Mouse (Mus musculus): Measurements from ENCODE around the gene Mid1.
"Not testable (repeated sequence)": the region's sequence is repeated elsewhere in the genome, so short reads cannot be mapped to it uniquely, and the experiment has no call there.

Mid1 gene

GRCm38 (mm10) chrX:169882220-169882609 lies 197.2 kb downstream of the Mid1 start:
- DNase-seq (ENCODE audit: low read depth, low spot score), result no peak

GRCm38 (mm10) chrX:169883536-169884272 lies 198.7 kb downstream of the Mid1 start:
- DNase-seq (ENCODE audit: low read depth, low spot score), result peak; percentile 34

GRCm38 (mm10) chrX:169890541-169890940 lies 205.5 kb downstream of the Mid1 start:
- DNase-seq (ENCODE audit: low read depth, low spot score), result no peak

GRCm38 (mm10) chrX:169892100-169892499 lies 207.1 kb downstream of the Mid1 start:
- no peak for DNase-seq (ENCODE audit: low read depth, low spot score)

GRCm38 (mm10) chrX:169892631-169893030 lies 207.6 kb downstream of the Mid1 start:
- DNase-seq (ENCODE audit: low read depth, low spot score), result no peak

- no peak for DNase-seq (ENCODE audit: low read depth, low spot score)
Observed at GRCm38 (mm10) chrX:169899227-169899950, 214.4 kb downstream of the Mid1 start.

- no peak for DNase-seq (ENCODE audit: low read depth, low spot score)
Observed at GRCm38 (mm10) chrX:169902860-169903259, 217.9 kb downstream of the Mid1 start.

- DNase-seq (ENCODE audit: low read depth, low spot score), result no peak
Observed at GRCm38 (mm10) chrX:169903656-169904055, 218.7 kb downstream of the Mid1 start.

- peak; percentile 39 for DNase-seq (ENCODE audit: low read depth, low spot score)
Observed at GRCm38 (mm10) chrX:169906054-169906508, 221.1 kb downstream of the Mid1 start.

- no peak for DNase-seq (ENCODE audit: low read depth, low spot score)
Observed at GRCm38 (mm10) chrX:169909898-169910297, 224.9 kb downstream of the Mid1 start.

- DNase-seq (ENCODE audit: low read depth, low spot score), result no peak
Observed at GRCm38 (mm10) chrX:169915738-169916137, 230.7 kb downstream of the Mid1 start.

- DNase-seq (ENCODE audit: low read depth, low spot score), result no peak
Observed at GRCm38 (mm10) chrX:169922541-169922940, 237.5 kb downstream of the Mid1 start.

- DNase-seq (ENCODE audit: low read depth, low spot score), result no peak
Observed at GRCm38 (mm10) chrX:169923417-169923816, 238.4 kb downstream of the Mid1 start.

GRCm38 (mm10) chrX:169925600-169925999 lies 240.6 kb downstream of the Mid1 start:
- no peak for DNase-seq (ENCODE audit: low read depth, low spot score)

GRCm38 (mm10) chrX:169927110-169927817 lies 242.3 kb downstream of the Mid1 start:
- DNase-seq (ENCODE audit: low read depth, low spot score), result peak; percentile 1

GRCm38 (mm10) chrX:169930868-169931267 lies 245.9 kb downstream of the Mid1 start:
- DNase-seq (ENCODE audit: low read depth, low spot score), result no peak

- DNase-seq (ENCODE audit: low read depth, low spot score), result no peak
Observed at GRCm38 (mm10) chrX:169933228-169933627, 248.2 kb downstream of the Mid1 start.

- no peak for DNase-seq (ENCODE audit: low read depth, low spot score)
Observed at GRCm38 (mm10) chrX:169937119-169937719, 252.2 kb downstream of the Mid1 start.

- no peak for DNase-seq (ENCODE audit: low read depth, low spot score)
Observed at GRCm38 (mm10) chrX:169940531-169940930, 255.5 kb downstream of the Mid1 start.

GRCm38 (mm10) chrX:169950596-169950995 lies 265.6 kb downstream of the Mid1 start:
- no peak for DNase-seq (ENCODE audit: low read depth, low spot score)

- DNase-seq (ENCODE audit: low read depth, low spot score), result no peak
Observed at GRCm38 (mm10) chrX:169969337-169969736, 284.3 kb downstream of the Mid1 start.

GRCm38 (mm10) chrX:169969765-169970164 lies 284.8 kb downstream of the Mid1 start:
- DNase-seq (ENCODE audit: low read depth, low spot score), result not testable (repeated sequence)

Data from ES-CJ7 (cell line).